Mouse (Mus musculus) liver, adult 2 months (tissue): ENCODE measurements at regions not wholly inside any gene's neighbourhood (a gene's known extent, or its start where the extent isn't known, plus 50 kb on each side); places are given as distances from the start of the nearest gene placed in this dataset.

Source experiments
- CTCF ChIP-seq: fragments of 200-500 bp; IDR thresholded peaks from 2 replicates; pipeline ENCODE4 v1.5.1; 2011; ENCODE audit warnings: low read depth, low read length, control low read depth
- POLR2A ChIP-seq: fragments of 200-500 bp; IDR thresholded peaks from 2 replicates; pipeline ENCODE4 v1.6.1; 2011; ENCODE audit warnings: low read length, control low read depth; ENCODE audit not compliant: insufficient read depth; ENCODE audit errors: extremely low read depth

DNA sequence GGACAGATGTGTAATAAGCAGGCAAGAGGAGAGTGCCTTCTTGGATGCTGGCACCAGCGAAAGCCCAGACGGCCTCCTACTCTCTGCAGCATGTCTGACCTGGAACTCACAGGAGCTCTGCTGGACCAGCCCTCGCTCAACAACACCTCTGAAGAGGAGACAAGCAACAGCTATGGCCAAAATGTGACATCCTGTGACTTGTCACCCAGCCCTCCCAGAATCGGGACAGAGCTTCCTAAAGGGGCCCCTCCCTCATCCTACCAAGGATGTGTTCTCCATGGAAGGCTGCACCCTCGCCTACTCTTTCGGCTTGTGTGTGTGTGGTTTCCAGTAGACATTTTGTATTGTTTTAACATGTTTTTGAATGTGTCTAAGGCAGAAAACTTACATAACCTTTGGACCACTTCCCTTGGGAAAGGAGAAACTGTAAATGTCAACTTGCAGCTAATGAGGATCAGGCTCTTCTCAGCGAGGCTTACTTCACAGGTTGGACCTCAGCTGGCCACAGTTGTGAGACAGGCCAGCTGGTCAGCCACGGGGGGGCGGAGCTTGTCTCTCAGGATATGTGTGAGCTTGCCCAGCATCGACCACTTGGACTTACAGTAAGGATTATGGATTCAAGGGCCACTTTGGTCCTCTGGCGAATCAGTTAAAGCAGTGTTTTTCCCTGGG is 166.7 kb upstream of the Dio3 start:
- TF ChIP-seq CTCF (no peak), POLR2A (no peak)
